Mouse (Mus musculus) E14TG2a.4 (cell line): ENCODE measurements around the gene Fam222b.

ENCODE experiments used
- H3K27me3 ChIP-seq: 2 replicates; pipeline ENCODE4 v1.6.1; 2014; ENCODE audit warnings: low read length, control low read depth; ENCODE audit not compliant: insufficient read depth
- H3K36me3 ChIP-seq: 2 replicates; pipeline ENCODE4 v1.6.1; 2014; ENCODE audit warnings: low read length, control low read depth; ENCODE audit not compliant: insufficient read depth
- H3K4me1 ChIP-seq: replicated peaks from 2 replicates; pipeline ENCODE4 v1.6.1; 2014; ENCODE audit warnings: low read depth, low read length, control low read depth
- H3K4me3 ChIP-seq: replicated peaks from 2 replicates; pipeline ENCODE4 v1.5.1; 2014; ENCODE audit warnings: mild to moderate bottlenecking, low read length
- H3K9me3 ChIP-seq: 2 replicates; pipeline ENCODE4 v1.6.1; 2014; ENCODE audit warnings: low read length, control low read depth
- CTCF ChIP-seq: conservative IDR thresholded peaks from 2 replicates; pipeline ENCODE4 v1.5.1; 2014; ENCODE audit warnings: low read length
- NANOG ChIP-seq: IDR thresholded peaks from 2 replicates; pipeline ENCODE4 v1.6.1; 2014; ENCODE audit warnings: borderline replicate concordance, low read length, mixed read lengths
- POU5F1 ChIP-seq: IDR thresholded peaks from 2 replicates; pipeline ENCODE4 v1.6.1; 2014; ENCODE audit warnings: low read length, borderline replicate concordance

Fam222b gene

GRCm38 (mm10) chr11:78067566-78067965, 26.9 kb upstream of the Fam222b start:
- peaks cover 18% of the 10 kb centered on the region for H3K4me1 ChIP-seq
- H3K9me3 ChIP-seq: no peaks in the 10 kb centered on the region
- H3K36me3 ChIP-seq: peaks cover under 1% of the 10 kb centered on the region
- H3K27me3 ChIP-seq: 0 out of 2 replicates have a peak, but pooled peaks cover 2% of the 10 kb centered on the region
- TF ChIP-seq CTCF (no peak), POU5F1 (no peak), NANOG (no peak)
- no peak overlapping the region for H3K4me3 ChIP-seq

GRCm38 (mm10) chr11:78069130-78069529, 25.3 kb upstream of the Fam222b start:
- Histone ChIP-seq H3K9me3 (no peaks in the 10 kb centered on the region), H3K27me3 (0 out of 2 replicates have a peak, but pooled peaks cover 2% of the 10 kb centered on the region), H3K4me1 (peaks cover 30% of the 10 kb centered on the region), H3K36me3 (peaks cover 16% of the 10 kb centered on the region), H3K4me3 (no peak overlapping the region)
- TF ChIP-seq POU5F1 (no peak), CTCF (no peak), NANOG (no peak)

GRCm38 (mm10) chr11:78069646-78070045, 24.8 kb upstream of the Fam222b start:
- peaks cover 22% of the 10 kb centered on the region for H3K36me3 ChIP-seq
- no peaks in the 10 kb centered on the region for H3K9me3 ChIP-seq
- no peak overlapping the region for H3K4me3 ChIP-seq

GRCm38 (mm10) chr11:78071938-78072337, 22.5 kb upstream of the Fam222b start:
- peak overlapping the region; percentile 45 for H3K4me3 ChIP-seq
- no peaks in the 10 kb centered on the region for H3K27me3 ChIP-seq
- TF ChIP-seq POU5F1: no peak
- TF ChIP-seq NANOG: no peak
- TF ChIP-seq CTCF: no peak
- no peaks in the 10 kb centered on the region for H3K9me3 ChIP-seq
- H3K36me3 ChIP-seq: peaks cover 44% of the 10 kb centered on the region
- peaks cover 30% of the 10 kb centered on the region for H3K4me1 ChIP-seq

More at GRCm38 (mm10) chr11:78069646-78070045, 24.8 kb upstream of the Fam222b start:
- Histone ChIP-seq H3K27me3 (0 out of 2 replicates have a peak, but pooled peaks cover 2% of the 10 kb centered on the region), H3K4me1 (peaks cover 30% of the 10 kb centered on the region)
- TF ChIP-seq NANOG (no peak), POU5F1 (no peak), CTCF (no peak)

GRCm38 (mm10) chr11:78072425-78073130, 21.9 kb upstream of the Fam222b start:
- peaks cover 30% of the 10 kb centered on the region for H3K4me1 ChIP-seq
- H3K4me3 ChIP-seq: peak overlapping the region; percentile 45
- no peaks in the 10 kb centered on the region for H3K27me3 ChIP-seq
- H3K9me3 ChIP-seq: no peaks in the 10 kb centered on the region
- TF ChIP-seq CTCF: no peak
- no peak for TF ChIP-seq POU5F1
- TF ChIP-seq NANOG: no peak
- peaks cover 49% of the 10 kb centered on the region for H3K36me3 ChIP-seq

GRCm38 (mm10) chr11:78073577-78074276, 20.7 kb upstream of the Fam222b start:
- Histone ChIP-seq H3K36me3 (peaks cover 57% of the 10 kb centered on the region), H3K4me1 (peaks cover 30% of the 10 kb centered on the region), H3K4me3 (no peak overlapping the region), H3K9me3 (no peaks in the 10 kb centered on the region), H3K27me3 (no peaks in the 10 kb centered on the region)
- no peak for TF ChIP-seq POU5F1

GRCm38 (mm10) chr11:78074277-78074652, 20.2 kb upstream of the Fam222b start:
- H3K36me3 ChIP-seq: peaks cover 57% of the 10 kb centered on the region
- H3K27me3 ChIP-seq: no peaks in the 10 kb centered on the region
- H3K9me3 ChIP-seq: no peaks in the 10 kb centered on the region
- TF ChIP-seq CTCF (no peak), NANOG (no peak), POU5F1 (no peak)
- no peak overlapping the region for H3K4me3 ChIP-seq
- H3K4me1 ChIP-seq: peaks cover 36% of the 10 kb centered on the region

- TF ChIP-seq POU5F1: no peak
- TF ChIP-seq CTCF: no peak
- TF ChIP-seq NANOG: no peak
Measured at GRCm38 (mm10) chr11:78074666-78075065, 19.8 kb upstream of the Fam222b start.

More at GRCm38 (mm10) chr11:78074666-78075065, 19.8 kb upstream of the Fam222b start:
- Histone ChIP-seq H3K4me1 (peaks cover 40% of the 10 kb centered on the region), H3K9me3 (no peaks in the 10 kb centered on the region), H3K36me3 (peaks cover 57% of the 10 kb centered on the region), H3K27me3 (no peaks in the 10 kb centered on the region), H3K4me3 (no peak overlapping the region)
